Mouse (Mus musculus): Measurements from ENCODE around the gene Pm20d1. TPM values are rescaled to one million over a fixed set of nuclear protein-coding genes. Genes with fewer than 3 reads are reported as not detected.

The Pm20d1 gene
- total and polyA plus RNA-seq, 3 experiments: not detected

GRCm38 (mm10) chr1:131827787-131828258 lies 30.6 kb downstream of the Pm20d1 start (continued):
- TF ChIP-seq POLR2AphosphoS5 (IDR thresholded peaks at IDR 0.05; ENCODE audit: borderline replicate concordance, low read depth, low read length): no peak
- no peak for TF ChIP-seq E2F4 (IDR thresholded peaks at IDR 0.05; ENCODE audit: borderline replicate concordance, low read depth, low read length)

GRCm38 (mm10) chr1:131828297-131829126 lies 31.3 kb downstream of the Pm20d1 start:
- Histone ChIP-seq H3K9ac (ENCODE audit: control insufficient read depth, low read depth, low read length, poor library complexity, severe bottlenecking) (peak overlapping the region; percentile 88), H3K27me3 (ENCODE audit: control insufficient read depth in 1 of 2, insufficient read depth in 2 of 2, low read length in 2 of 2) (peaks cover 5 to 6% of the 10 kb centered on the region in 2 experiments), H3K36me3 (ENCODE audit: control insufficient read depth in 1 of 2, insufficient read depth in 2 of 2, low read length in 2 of 2) (peaks cover 0 to 6% of the 10 kb centered on the region in 2 experiments; a peak in 2 of 4 replicates), H3K4me3 (ENCODE audit: control insufficient read depth in 1 of 2, insufficient read depth in 1 of 2, low read depth in 2 of 2, low read length in 2 of 2) (peak overlapping the region; percentile 86 to 87), H3K4me1 (ENCODE audit: control insufficient read depth in 1 of 2, insufficient read depth in 2 of 2, low read length in 2 of 2) (peaks cover 4 to 12% of the 10 kb centered on the region in 2 experiments; a peak in 3 of 4 replicates), H3K79me2 (ENCODE audit: control insufficient read depth, insufficient read depth, low read length, poor library complexity) (peaks cover 1% of the 10 kb centered on the region; the same call in 1 of the 2 replicates), H3K9me3 (replicated peaks; ENCODE audit: insufficient read depth, low read length) (no peaks in the 10 kb centered on the region), H3K27ac (ENCODE audit: control insufficient read depth, low read depth, low read length) (peak overlapping the region; percentile 48; the same call in 1 of the 2 replicates)
- DNase-seq (ENCODE audit: low read depth, low spot score): peak; percentile 67
- TF ChIP-seq ZC3H11A (IDR thresholded peaks at IDR 0.05; ENCODE audit: low read depth, low read length): no peak
- TF ChIP-seq MXI1 (IDR thresholded peaks at IDR 0.05; ENCODE audit: low read depth, low read length): peak; percentile 19
- TF ChIP-seq SIN3A (IDR thresholded peaks at IDR 0.05; ENCODE audit: low read length): peak; percentile 36; the same call in 1 of the 2 replicates
- no peak for TF ChIP-seq GABPA (IDR thresholded peaks at IDR 0.05; ENCODE audit: low read depth, low read length)
- no peak for TF ChIP-seq CHD1 (IDR thresholded peaks at IDR 0.05; ENCODE audit: low read depth, low read length)
- TF ChIP-seq UBTF (IDR thresholded peaks at IDR 0.05; ENCODE audit: borderline replicate concordance, insufficient read depth, low read depth, low read length): no peak
- peak; percentile 54 for TF ChIP-seq ZNF384 (IDR thresholded peaks at IDR 0.05; ENCODE audit: low read depth, low read length)

- Histone ChIP-seq H3K9me3 (replicated peaks; ENCODE audit: insufficient read depth, low read length) (no peaks in the 10 kb centered on the region), H3K4me1 (ENCODE audit: control insufficient read depth in 1 of 2, insufficient read depth in 2 of 2, low read length in 2 of 2) (peaks cover 4 to 12% of the 10 kb centered on the region in 2 experiments; a peak in 3 of 4 replicates), H3K27ac (ENCODE audit: control insufficient read depth, low read depth, low read length) (no peak overlapping the region), H3K4me3 (ENCODE audit: control insufficient read depth in 1 of 2, insufficient read depth in 1 of 2, low read depth in 2 of 2, low read length in 2 of 2) (peak overlapping the region; percentile 86 to 87), H3K9ac (ENCODE audit: control insufficient read depth, low read depth, low read length, poor library complexity, severe bottlenecking) (peak overlapping the region; percentile 88), H3K36me3 (ENCODE audit: control insufficient read depth in 1 of 2, insufficient read depth in 2 of 2, low read length in 2 of 2) (peaks cover 0 to 6% of the 10 kb centered on the region in 2 experiments; a peak in 2 of 4 replicates), H3K27me3 (ENCODE audit: control insufficient read depth in 1 of 2, insufficient read depth in 2 of 2, low read length in 2 of 2) (peaks cover 3 to 4% of the 10 kb centered on the region in 2 experiments; a peak in 2 of 4 replicates), H3K79me2 (ENCODE audit: control insufficient read depth, insufficient read depth, low read length, poor library complexity) (peaks cover 1% of the 10 kb centered on the region; the same call in 1 of the 2 replicates)
- TF ChIP-seq CHD1 (IDR thresholded peaks at IDR 0.05; ENCODE audit: low read depth, low read length): no peak
- TF ChIP-seq ZMIZ1 (IDR thresholded peaks at IDR 0.05; ENCODE audit: low read depth, low read length): no peak
- no peak for TF ChIP-seq HCFC1 (IDR thresholded peaks at IDR 0.05; ENCODE audit: low read depth, low read length)
- TF ChIP-seq ETS1 (IDR thresholded peaks at IDR 0.05; ENCODE audit: low read depth, low read length): no peak
- TF ChIP-seq CHD2 (IDR thresholded peaks at IDR 0.05; ENCODE audit: low read length): no peak
- DNase-seq (ENCODE audit: low read depth, low spot score): peak; percentile 27
These were observed 32.1 kb downstream of the Pm20d1 start for GRCm38 (mm10) chr1:131829279-131829678.

Measured in MEL (cell line).